Mouse (Mus musculus) brain, embryonic 14.5 days (tissue): ENCODE measurements around the gene Lrrc17.

ENCODE experiments used
- CTCF ChIP-seq: fragments of 200-500 bp; IDR thresholded peaks from 2 replicates; pipeline ENCODE4 v1.5.1; 2012; ENCODE audit warnings: inconsistent platforms, mild to moderate bottlenecking, moderate library complexity, borderline replicate concordance; ENCODE audit not compliant: insufficient read depth, insufficient read length; ENCODE audit errors: extremely low read depth
- POLR2A ChIP-seq: fragments of 200-500 bp; IDR thresholded peaks from 2 replicates; pipeline ENCODE4 v1.6.1; 2012; ENCODE audit warnings: mild to moderate bottlenecking, inconsistent platforms, borderline replicate concordance; ENCODE audit not compliant: poor library complexity, insufficient read depth, insufficient read length, severe bottlenecking; ENCODE audit errors: extremely low read depth

DNA sequence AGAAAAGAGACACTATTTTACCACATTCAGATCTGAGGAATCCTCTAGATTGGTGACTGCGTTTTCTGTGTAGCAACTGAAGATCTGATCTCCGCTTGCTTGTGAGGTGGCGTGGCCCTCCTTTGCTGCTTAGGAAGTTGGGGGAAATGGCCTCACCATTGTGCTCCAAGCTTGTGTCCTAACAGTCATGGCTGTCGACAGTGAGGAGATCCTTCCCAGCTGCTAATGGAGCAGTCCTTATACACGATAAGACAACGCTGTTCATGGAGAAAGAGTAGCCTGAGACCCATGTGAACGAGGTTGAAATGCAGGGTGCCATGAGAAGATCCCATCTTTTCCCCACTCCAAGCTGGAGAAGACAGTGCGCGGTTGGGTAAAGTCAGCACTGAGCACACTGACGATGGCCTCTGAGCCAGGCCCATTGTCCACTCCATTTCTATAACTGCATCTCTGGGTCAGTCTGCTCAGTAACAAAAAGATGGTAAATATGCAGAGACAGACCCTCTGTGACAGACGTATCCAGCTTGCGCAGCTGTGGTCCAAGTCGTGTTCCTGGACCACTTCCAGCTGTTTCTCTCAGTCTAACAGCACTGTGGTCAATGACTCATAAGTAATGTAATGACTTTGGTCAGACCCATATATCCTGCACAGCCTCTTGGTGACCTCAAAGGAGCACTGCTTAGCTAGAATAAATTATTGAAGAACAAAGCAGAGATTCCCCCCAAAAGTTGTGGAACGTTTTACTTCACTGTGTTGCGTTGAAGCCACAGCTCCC is 15.1 kb upstream of the Lrrc17 start:
- TF ChIP-seq CTCF (no peak), POLR2A (no peak)
